Mouse (Mus musculus): ENCODE data around the gene Extl1.

DNA sequence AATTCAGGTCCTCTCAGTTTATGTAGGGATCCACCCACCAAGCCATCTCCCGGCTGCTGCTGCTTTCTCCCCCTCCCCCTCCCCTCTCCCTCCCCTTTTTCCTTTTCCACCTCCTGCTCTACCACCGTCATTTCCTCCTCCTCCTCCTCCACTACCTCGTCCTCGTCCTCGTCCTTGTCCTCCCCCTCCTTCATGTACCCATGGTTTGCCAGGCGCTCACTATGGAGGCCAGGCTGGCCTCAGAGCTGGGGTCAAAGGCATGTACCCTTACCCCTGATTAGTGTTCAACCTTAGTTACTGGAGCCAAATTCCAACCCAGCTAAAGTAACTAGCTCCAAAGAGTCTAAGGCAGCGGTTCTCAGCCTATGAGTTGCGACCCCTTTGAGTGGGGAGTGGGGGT, 55.5 kb downstream of the Extl1 start:
- no peak for TF ChIP-seq GATA1 (IDR thresholded peaks at IDR 0.05; ENCODE audit: borderline replicate concordance, low read length)
- TF ChIP-seq FLI1 (IDR thresholded peaks at IDR 0.05; ENCODE audit: low read length) = no peak

Measured in megakaryocyte, embryonic 14.5 days (primary cell).